Mouse (Mus musculus) thymus, postnatal 25 days (tissue): ENCODE results near the gene Ccdc89.
A peak's percentile ranks its signal among the peaks of the same experiment; 100 is the strongest.

Experiments
- DNase-seq: peaks from one replicate; pipeline ENCODE4 v3.0.0; 2022

Gene Ccdc89

DNA sequence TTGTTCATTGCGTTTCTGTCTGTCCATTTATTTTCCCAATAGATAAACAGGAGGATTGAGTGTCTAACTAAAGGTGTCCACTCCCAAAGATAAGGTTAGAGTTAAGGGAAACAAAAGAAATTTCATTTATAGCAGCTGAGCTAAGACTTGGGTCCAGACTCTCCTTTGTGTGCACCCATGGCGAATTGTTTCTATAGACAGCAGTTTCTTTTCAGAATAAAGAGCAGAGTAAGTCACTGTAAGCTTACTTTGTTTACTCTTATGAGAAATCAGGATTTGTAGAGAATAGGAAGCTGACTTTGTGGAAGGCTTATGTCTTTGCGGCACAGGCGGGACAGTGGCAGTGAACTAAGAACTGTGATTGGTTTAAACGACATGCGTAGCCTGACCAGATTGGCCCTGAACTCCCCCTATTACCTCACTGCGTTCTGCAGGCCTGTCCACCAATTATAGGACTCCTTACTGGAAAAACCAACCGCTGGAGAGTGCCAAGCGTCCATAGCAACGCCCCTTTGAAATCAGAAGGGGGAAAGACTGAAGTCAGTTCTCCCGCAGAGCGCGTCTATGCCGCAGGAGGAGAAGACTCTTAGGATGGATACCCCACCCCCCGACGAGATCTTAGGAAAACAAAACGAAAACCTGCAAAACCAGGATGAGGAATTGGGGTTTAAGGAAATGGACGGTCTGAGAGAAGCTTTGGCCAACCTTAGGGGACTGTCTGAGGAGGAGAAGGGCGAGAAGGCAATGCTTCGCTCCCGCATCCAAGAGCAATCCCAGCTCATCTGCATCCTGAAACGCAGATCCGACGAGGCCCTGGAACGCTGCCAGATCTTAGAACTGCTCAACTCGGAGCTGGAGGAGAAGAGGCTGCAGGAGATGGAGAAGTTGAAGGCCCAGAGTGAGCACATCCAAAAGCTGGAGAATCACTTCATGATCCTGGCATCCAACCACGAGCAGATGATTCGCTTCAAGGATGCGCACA, at the start of gene Ccdc89:
Gene Ccdc89, plus strand, starts transcription at position 558 of the 982 bp plus-strand sequence.
- DNase-seq = no peak

DNA sequence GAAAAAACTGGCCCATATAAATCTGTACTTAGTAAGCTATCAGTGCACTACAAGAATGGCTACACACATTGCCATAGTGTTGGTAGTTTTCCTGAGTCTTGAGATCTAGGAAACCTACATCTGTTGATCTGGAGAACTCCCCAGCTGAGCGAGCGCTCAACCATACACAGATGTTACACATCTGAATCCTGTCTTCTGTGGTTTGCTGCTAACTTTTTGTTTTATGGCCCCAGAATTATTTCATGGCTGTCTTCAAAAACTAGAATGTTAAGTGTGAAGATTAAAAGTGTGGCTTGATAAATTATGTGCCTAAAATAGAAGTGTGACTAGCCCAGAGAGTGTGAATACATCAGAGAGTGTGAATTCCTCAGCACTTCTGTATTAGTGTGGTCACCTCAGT, 42.0 kb upstream of the Ccdc89 start:
- DNase-seq = no peak

DNA sequence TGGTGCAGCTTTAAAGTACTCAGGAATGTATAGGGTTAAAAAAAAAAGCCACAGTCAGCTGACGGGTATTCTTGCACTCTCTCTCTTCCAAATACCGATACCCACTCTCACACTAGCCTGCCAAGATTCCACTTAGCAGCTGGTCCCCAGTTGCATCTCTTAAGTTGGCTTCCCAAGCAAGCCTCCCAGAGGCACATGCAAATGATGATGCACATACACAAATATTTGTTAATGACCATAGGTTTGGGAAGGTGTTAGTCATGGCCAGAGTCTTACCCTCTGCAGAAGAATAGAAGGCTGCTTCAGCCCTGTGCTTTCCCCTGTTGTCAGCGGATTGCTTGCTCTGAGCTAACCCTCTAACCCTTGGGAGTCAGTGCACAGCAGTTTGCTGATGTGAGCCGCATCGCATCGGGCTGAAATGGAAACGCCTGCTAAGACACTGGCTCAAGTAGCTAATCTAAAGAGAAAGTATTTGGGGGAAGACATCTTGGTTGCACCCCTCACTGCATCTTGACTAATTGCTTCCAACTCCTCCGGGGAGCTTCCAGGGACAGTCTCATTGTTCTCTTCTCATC, 39.4 kb upstream of the Ccdc89 start:
- DNase-seq = no peak

DNA sequence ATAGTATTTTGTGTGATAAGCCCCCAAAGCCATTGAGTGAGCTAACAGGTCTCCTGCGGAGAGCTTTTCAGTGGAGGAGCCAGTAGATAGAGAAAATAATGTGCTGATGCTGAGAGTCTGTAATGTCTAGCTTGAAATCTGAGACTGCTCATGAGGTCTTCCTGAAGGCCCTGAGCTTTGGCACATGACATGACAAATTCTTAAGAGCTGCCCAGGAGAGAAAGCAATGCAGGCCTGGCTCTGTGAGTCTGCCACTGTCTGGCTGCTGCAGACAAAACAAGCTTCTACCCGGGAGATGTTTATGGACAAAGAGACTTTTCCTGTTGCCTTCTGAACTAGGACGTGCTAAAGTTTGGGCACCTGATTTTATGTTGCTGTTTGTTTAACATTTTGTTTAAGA, 36.6 kb upstream of the Ccdc89 start:
- no peak for DNase-seq

DNA sequence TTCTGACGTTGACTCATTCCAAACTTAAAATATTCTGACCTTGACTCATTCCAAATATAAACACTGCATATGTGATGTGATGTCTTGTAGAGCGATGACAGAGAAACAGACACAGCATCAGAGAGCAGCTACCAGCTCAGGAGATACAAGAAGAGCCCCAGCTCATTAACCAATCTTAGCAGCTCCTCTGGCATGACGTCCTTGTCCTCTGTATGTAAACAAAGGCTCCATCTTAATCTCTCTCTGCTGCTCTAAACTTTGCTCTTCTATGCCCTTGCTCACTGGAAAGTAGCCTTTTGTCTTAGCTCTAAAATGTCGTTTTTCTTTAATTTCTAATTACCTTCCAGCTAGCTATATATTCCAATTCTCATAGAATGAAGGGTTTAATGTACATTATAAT, 31.3 kb upstream of the Ccdc89 start:
- no peak for DNase-seq

GRCm38 (mm10) chr7:90395928-90396327, 30.4 kb upstream of the Ccdc89 start:
- no peak for DNase-seq

DNA sequence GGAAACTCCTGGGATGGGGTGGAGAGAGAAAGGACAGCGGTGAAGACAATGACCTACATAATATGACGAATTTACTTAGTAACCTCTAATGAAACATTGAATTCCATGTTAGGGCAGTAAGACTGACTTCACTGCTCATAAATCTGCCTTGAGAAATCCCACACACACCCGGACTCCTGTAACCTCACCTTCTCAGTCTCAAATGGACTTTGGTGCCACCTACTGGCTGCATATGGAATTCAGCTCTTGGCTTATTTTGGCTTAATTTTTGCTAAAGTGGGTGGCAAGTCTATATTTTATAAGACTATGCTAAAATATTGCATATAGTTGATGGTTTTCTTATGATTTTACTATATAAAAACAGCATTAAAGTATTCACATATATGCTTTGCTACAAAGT, 16.4 kb upstream of the Ccdc89 start:
- DNase-seq = peak; percentile 75

- no peak for DNase-seq
These were observed 629 bp downstream of the Ccdc89 start for GRCm38 (mm10) chr7:90427006-90427405.

GRCm38 (mm10) chr7:90432221-90432620, 5.8 kb downstream of the Ccdc89 start:
- no peak for DNase-seq

DNA sequence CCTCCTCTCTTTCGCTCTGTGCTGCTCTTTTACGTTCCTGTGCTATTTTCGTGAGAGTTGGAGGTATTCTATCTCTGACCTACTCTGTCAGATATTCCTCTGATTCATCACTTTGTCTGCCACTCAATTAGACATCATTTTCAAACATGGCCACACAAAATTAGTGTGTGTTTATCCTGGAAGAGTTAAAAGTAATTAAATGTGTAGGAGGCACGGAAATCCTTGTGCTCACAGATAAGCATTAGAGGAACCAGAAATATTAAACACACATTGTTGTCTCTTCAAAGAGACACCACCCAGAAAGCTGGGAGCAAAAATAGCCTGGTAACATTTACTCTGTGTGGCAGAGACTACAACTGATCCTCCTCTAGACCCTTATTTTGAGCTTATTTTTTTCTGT, 13.7 kb downstream of the Ccdc89 start:
- DNase-seq = no peak

DNA sequence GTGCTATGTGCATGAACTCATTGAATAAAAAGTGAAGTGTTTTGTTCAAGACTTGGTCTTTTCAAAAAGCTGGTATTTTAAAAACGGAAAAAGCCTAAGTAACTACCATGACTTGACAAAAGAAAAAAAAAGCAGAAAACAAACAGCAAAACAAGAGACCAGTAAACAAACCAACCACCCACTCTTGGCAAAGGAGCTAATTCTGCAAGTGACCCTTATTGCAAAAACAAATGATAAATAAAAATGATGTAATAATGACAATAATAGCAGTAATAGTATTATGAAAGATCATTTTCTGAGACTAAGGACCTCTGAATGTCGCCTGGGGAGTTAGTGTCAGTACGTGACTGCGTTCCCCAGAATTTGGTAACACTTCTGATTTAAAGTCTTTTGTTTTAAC, 15.7 kb downstream of the Ccdc89 start:
- DNase-seq = no peak

- peak; percentile 95 for DNase-seq
These were observed 16.2 kb downstream of the Ccdc89 start, which contains the start of gene Crebzf for GRCm38 (mm10) chr7:90442518-90443080. Gene Crebzf (plus strand): TSS chr7:90442729.

GRCm38 (mm10) chr7:90443101-90444091, 17.0 kb downstream of the Ccdc89 start:
- peak; percentile 71 for DNase-seq

DNA sequence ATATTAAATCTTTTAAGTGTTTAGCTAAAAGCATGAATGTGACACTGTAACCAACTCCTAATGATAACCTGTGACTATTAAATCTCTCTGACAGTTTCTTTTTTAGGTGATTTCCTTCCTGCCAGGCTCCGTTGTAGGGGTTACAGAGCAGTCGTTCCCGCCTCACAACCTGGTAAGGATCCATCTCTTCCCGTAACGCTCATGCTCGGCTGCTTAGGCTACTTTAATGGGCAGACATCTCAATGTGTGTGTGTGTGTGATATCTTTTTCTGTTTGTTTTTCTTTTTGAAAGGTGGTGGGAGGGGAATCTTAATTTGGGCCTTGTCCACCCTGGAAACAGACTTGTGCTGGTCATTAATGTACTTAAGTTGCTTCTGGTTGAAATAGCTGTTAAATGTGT, 17.8 kb downstream of the Ccdc89 start:
- DNase-seq = no peak

GRCm38 (mm10) chr7:90456149-90456844, 29.9 kb downstream of the Ccdc89 start:
- no peak for DNase-seq

DNA sequence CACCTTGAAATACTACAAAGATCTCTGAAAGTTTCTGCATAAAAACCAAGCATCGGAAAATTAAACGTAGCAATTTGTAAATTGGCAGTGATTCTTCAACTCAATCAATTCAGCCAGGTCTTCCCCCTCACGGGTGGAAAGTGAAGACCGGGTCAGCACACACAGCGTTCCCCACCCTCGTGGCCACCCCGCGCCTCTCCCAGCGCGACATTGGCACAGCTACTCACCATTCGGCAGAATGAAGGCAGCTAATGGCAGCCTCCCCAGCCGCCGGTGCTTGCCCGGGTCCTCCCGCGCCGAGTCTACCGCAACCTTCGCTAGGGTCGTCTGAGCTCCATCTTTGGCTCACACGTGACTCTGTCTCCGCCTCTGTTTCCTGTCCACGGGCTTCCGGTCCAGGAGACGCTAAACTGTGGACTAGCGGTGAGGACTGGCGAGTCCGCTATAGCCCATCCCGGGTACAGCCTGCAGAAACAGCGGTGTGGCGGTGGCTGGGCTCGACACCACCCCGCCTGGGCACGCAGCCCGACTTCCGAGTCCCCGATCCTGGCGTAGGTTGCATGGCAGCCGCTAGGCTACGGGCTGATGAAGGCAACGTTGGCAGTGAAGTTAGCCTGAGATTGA, 30.6 kb downstream of the Ccdc89 start, which contains the start of gene Tmem126a:
Gene Tmem126a, minus strand, starts transcription at position 385 of the 624 bp plus-strand sequence.
- peak; percentile 68 for DNase-seq

- DNase-seq = no peak
These were observed 31.1 kb downstream of the Ccdc89 start for GRCm38 (mm10) chr7:90457517-90457916.

- DNase-seq = no peak
These were observed 34.0 kb downstream of the Ccdc89 start for GRCm38 (mm10) chr7:90460330-90460729.

DNA sequence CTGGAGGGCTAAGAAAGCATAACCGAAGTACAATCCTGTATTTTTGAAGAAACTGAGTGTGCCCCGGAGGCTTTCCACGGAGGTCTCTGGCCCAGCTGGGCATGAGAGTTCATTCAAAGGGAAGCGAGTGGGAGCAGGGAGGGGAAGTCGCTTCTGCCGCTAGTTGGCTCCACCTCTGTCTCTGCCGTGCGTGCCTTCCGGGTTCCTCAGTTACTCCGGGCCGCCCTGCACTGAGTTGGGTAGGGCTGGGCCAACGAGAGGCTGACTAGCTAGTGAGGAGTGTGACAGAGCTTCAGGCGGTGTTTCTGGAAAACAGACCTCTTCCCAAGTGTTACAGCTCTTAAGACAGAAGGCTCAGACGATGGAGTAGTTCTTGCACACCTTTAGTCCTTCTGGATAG, 34.6 kb downstream of the Ccdc89 start:
- peak; percentile 60 for DNase-seq

GRCm38 (mm10) chr7:90461441-90461840, 35.1 kb downstream of the Ccdc89 start:
- DNase-seq = no peak

GRCm38 (mm10) chr7:90473511-90473910, 47.1 kb downstream of the Ccdc89 start:
- DNase-seq = no peak
